Mouse (Mus musculus): Measurements from ENCODE around the gene Heatr4. TPM values are rescaled to one million over a fixed set of nuclear protein-coding genes. Genes with fewer than 3 reads are reported as not detected.
"Not testable (repeated sequence)": the region's sequence is repeated elsewhere in the genome, so short reads cannot be mapped to it uniquely, and the experiment has no call there.

The Heatr4 gene
- polyA plus RNA-seq, 1 experiment, result not detected

GRCm38 (mm10) chr12:84010201-84010600 is 25.5 kb upstream of the Heatr4 start:
- TF ChIP-seq CTCF (IDR thresholded peaks at IDR 0.05; ENCODE audit: extremely low read depth, insufficient read depth, insufficient read length, insufficient replicate concordance) (no peak), POLR2A (IDR thresholded peaks at IDR 0.05; ENCODE audit: low read depth, low read length) (no peak)
- WGBS, result 79% methylated on average over 3 of the region's 3 CpGs
- H3K36me3 ChIP-seq (ENCODE audit: control insufficient read depth, insufficient read depth, low read length), result no peaks in the 10 kb centered on the region
- H3K27ac ChIP-seq (ENCODE audit: insufficient read depth, low read length), result no peak overlapping the region
- H3K4me1 ChIP-seq (ENCODE audit: control insufficient read depth, insufficient read depth, insufficient read length), result peaks cover 2% of the 10 kb centered on the region; the same call in 1 of the 2 replicates
- H3K27me3 ChIP-seq (ENCODE audit: control insufficient read depth, insufficient read depth, low read length), result no peaks in the 10 kb centered on the region
- H3K4me3 ChIP-seq (ENCODE audit: extremely low read depth, insufficient read depth, insufficient read length), result no peak overlapping the region
- no peak for DNase-seq (ENCODE audit: low read depth in 1 of 2, low spot score in 2 of 2)

- H3K4me3 ChIP-seq (ENCODE audit: extremely low read depth, insufficient read depth, insufficient read length), result peak within 1 kb of the TSS; percentile 52
- H3K27ac ChIP-seq (ENCODE audit: insufficient read depth, low read length); H3K27me3 ChIP-seq (ENCODE audit: control insufficient read depth, insufficient read depth, low read length): not testable (repeated sequence)
Measured at GRCm38 (mm10) chr12:84009171-84009965, 24.7 kb upstream of the Heatr4 start, which contains the start of gene Acot1. Acot1 (plus strand) TSS chr12:84009490.

GRCm38 (mm10) chr12:84008729-84009128 is 24.1 kb upstream of the Heatr4 start:
- TF ChIP-seq POLR2A (IDR thresholded peaks at IDR 0.05; ENCODE audit: low read depth, low read length) (no peak), CTCF (IDR thresholded peaks at IDR 0.05; ENCODE audit: extremely low read depth, insufficient read depth, insufficient read length, insufficient replicate concordance) (no peak)
- Histone ChIP-seq H3K27ac (ENCODE audit: insufficient read depth, low read length) (no peak overlapping the region), H3K4me3 (ENCODE audit: extremely low read depth, insufficient read depth, insufficient read length) (no peak overlapping the region), H3K27me3 (ENCODE audit: control insufficient read depth, insufficient read depth, low read length) (no peaks in the 10 kb centered on the region), H3K4me1 (ENCODE audit: control insufficient read depth, insufficient read depth, insufficient read length) (peaks cover 2% of the 10 kb centered on the region; the same call in 1 of the 2 replicates), H3K36me3 (ENCODE audit: control insufficient read depth, insufficient read depth, low read length) (no peaks in the 10 kb centered on the region)
- 69% methylated on average over 8 of the region's 8 CpGs for WGBS
- DNase-seq (ENCODE audit: low read depth in 1 of 2, low spot score in 2 of 2), result no peak

More at GRCm38 (mm10) chr12:84009171-84009965, 24.7 kb upstream of the Heatr4 start, which contains the start of gene Acot1:
- WGBS, result 1% methylated on average over 70 of the region's 70 CpGs
- peak in 1 of 2 experiments; percentile 18 for DNase-seq (ENCODE audit: low read depth in 1 of 2, low spot score in 2 of 2)
- H3K36me3 ChIP-seq (ENCODE audit: control insufficient read depth, insufficient read depth, low read length); H3K4me1 ChIP-seq (ENCODE audit: control insufficient read depth, insufficient read depth, insufficient read length): not testable (repeated sequence)

- no peak overlapping the region for H3K27ac ChIP-seq (ENCODE audit: insufficient read depth, low read length)
- H3K4me1 ChIP-seq (ENCODE audit: control insufficient read depth, insufficient read depth, insufficient read length), result peaks cover 2% of the 10 kb centered on the region; the same call in 1 of the 2 replicates
- WGBS, result 78% methylated on average over 12 of the region's 12 CpGs
- H3K27me3 ChIP-seq (ENCODE audit: control insufficient read depth, insufficient read depth, low read length), result no peaks in the 10 kb centered on the region
- H3K36me3 ChIP-seq (ENCODE audit: control insufficient read depth, insufficient read depth, low read length), result no peaks in the 10 kb centered on the region
- no peak overlapping the region for H3K4me3 ChIP-seq (ENCODE audit: extremely low read depth, insufficient read depth, insufficient read length)
- TF ChIP-seq POLR2A (IDR thresholded peaks at IDR 0.05; ENCODE audit: low read depth, low read length) (no peak), CTCF (IDR thresholded peaks at IDR 0.05; ENCODE audit: extremely low read depth, insufficient read depth, insufficient read length, insufficient replicate concordance) (no peak)
- DNase-seq (ENCODE audit: low read depth in 1 of 2, low spot score in 2 of 2), result no peak
Measured at GRCm38 (mm10) chr12:84008251-84008650, 23.6 kb upstream of the Heatr4 start.

- no peak for TF ChIP-seq POLR2A (IDR thresholded peaks at IDR 0.05; ENCODE audit: low read depth, low read length)
- no peak for TF ChIP-seq CTCF (IDR thresholded peaks at IDR 0.05; ENCODE audit: extremely low read depth, insufficient read depth, insufficient read length, insufficient replicate concordance)
- H3K27me3 ChIP-seq (ENCODE audit: control insufficient read depth, insufficient read depth, low read length), result no peaks in the 10 kb centered on the region
- no peak overlapping the region for H3K4me3 ChIP-seq (ENCODE audit: extremely low read depth, insufficient read depth, insufficient read length)
- H3K4me1 ChIP-seq (ENCODE audit: control insufficient read depth, insufficient read depth, insufficient read length), result peaks cover 2% of the 10 kb centered on the region; the same call in 1 of the 2 replicates
- WGBS, result 63% methylated on average over 1 of the region's 1 CpGs
- no peak overlapping the region for H3K27ac ChIP-seq (ENCODE audit: insufficient read depth, low read length)
- no peak for DNase-seq (ENCODE audit: low read depth in 1 of 2, low spot score in 2 of 2)
- H3K36me3 ChIP-seq (ENCODE audit: control insufficient read depth, insufficient read depth, low read length), result no peaks in the 10 kb centered on the region
Measured at GRCm38 (mm10) chr12:84003866-84004265, 19.2 kb upstream of the Heatr4 start.

- Histone ChIP-seq H3K27ac (ENCODE audit: insufficient read depth, low read length) (no peak overlapping the region), H3K36me3 (ENCODE audit: control insufficient read depth, insufficient read depth, low read length) (no peaks in the 10 kb centered on the region), H3K4me3 (ENCODE audit: extremely low read depth, insufficient read depth, insufficient read length) (no peak overlapping the region), H3K4me1 (ENCODE audit: control insufficient read depth, insufficient read depth, insufficient read length) (peaks cover 4% of the 10 kb centered on the region; the same call in 1 of the 2 replicates), H3K27me3 (ENCODE audit: control insufficient read depth, insufficient read depth, low read length) (no peaks in the 10 kb centered on the region)
- no peak for TF ChIP-seq POLR2A (IDR thresholded peaks at IDR 0.05; ENCODE audit: low read depth, low read length)
- no peak for TF ChIP-seq CTCF (IDR thresholded peaks at IDR 0.05; ENCODE audit: extremely low read depth, insufficient read depth, insufficient read length, insufficient replicate concordance)
- no peak for DNase-seq (ENCODE audit: low read depth in 1 of 2, low spot score in 2 of 2)
- WGBS, result 86% methylated on average over 3 of the region's 3 CpGs
Measured at GRCm38 (mm10) chr12:84000418-84000817, 15.8 kb upstream of the Heatr4 start.

- not testable (repeated sequence) for H3K27ac ChIP-seq (ENCODE audit: insufficient read depth, low read length); DNase-seq (ENCODE audit: low read depth in 1 of 2, low spot score in 2 of 2)
- WGBS, result 35% methylated on average over 8 of the region's 8 CpGs
Measured at GRCm38 (mm10) chr12:83999237-83999636, 14.6 kb upstream of the Heatr4 start.

More at GRCm38 (mm10) chr12:83999237-83999636, 14.6 kb upstream of the Heatr4 start:
- H3K4me1 ChIP-seq (ENCODE audit: control insufficient read depth, insufficient read depth, insufficient read length); H3K36me3 ChIP-seq (ENCODE audit: control insufficient read depth, insufficient read depth, low read length); H3K27me3 ChIP-seq (ENCODE audit: control insufficient read depth, insufficient read depth, low read length); H3K4me3 ChIP-seq (ENCODE audit: extremely low read depth, insufficient read depth, insufficient read length): not testable (repeated sequence)
